Mouse (Mus musculus) midbrain, embryonic 13.5 days (tissue): ENCODE results near the gene Cmas. TPM values are rescaled to one million over a fixed set of nuclear protein-coding genes. Genes with fewer than 3 reads are reported as not detected.
A peak's percentile ranks its signal among the peaks of the same experiment; 100 is the strongest.

Experiments
- ATAC-seq: fragments of 200-750 bp; cut with Nextera tagmentation; 2 replicates; pipeline ENCODE4 v1.8.0; 2017; ENCODE audit warnings: mild to moderate bottlenecking, moderate TSS enrichment, moderate library complexity
- H3K27ac ChIP-seq: fragments of 300-500 bp; sonication (generic); 2 replicates; pipeline ENCODE4 v1.5.1; 2015; ENCODE audit warnings: inconsistent platforms, mild to moderate bottlenecking, moderate library complexity
- H3K27me3 ChIP-seq: fragments of 300-500 bp; sonication (generic); 2 replicates; pipeline ENCODE4 v1.6.1; 2015; ENCODE audit warnings: mild to moderate bottlenecking, inconsistent platforms
- H3K36me3 ChIP-seq: fragments of 300-500 bp; sonication (generic); 2 replicates; pipeline ENCODE4 v1.6.1; 2015; ENCODE audit warnings: mild to moderate bottlenecking, inconsistent platforms
- H3K4me1 ChIP-seq: fragments of 300-500 bp; sonication (generic); replicated peaks from 2 replicates; pipeline ENCODE4 v1.6.1; 2015; ENCODE audit warnings: inconsistent platforms
- H3K4me2 ChIP-seq: fragments of 300-500 bp; sonication (generic); replicated peaks from 2 replicates; pipeline ENCODE4 v1.6.1; 2015; ENCODE audit warnings: moderate library complexity, mild to moderate bottlenecking, inconsistent platforms
- H3K4me3 ChIP-seq: fragments of 300-500 bp; sonication (generic); replicated peaks from 2 replicates; pipeline ENCODE4 v1.5.1; 2015; ENCODE audit warnings: mild to moderate bottlenecking, inconsistent platforms
- H3K9ac ChIP-seq: fragments of 300-500 bp; sonication (generic); replicated peaks from 2 replicates; pipeline ENCODE4 v1.6.1; 2015; ENCODE audit warnings: mild to moderate bottlenecking, inconsistent platforms
- H3K9me3 ChIP-seq: fragments of 300-500 bp; sonication (generic); 2 replicates; pipeline ENCODE4 v1.6.1; 2016; ENCODE audit warnings: mild to moderate bottlenecking, inconsistent platforms
- WGBS: fragments of 180-500 bp; shearing (Covaris S2); methylation state at CpG from one replicate; pipeline ENCODE4 v1.1.7; 2015; 5-methylcytosine and 5-hydroxymethylcytosine counted together
- polyA plus RNA-seq: library from polyadenylated mRNA; unstranded; fragments of >200 nt; fragmentation: Nextera tagmentation; extraction: Ambion mirVana; gene quantifications from 2 replicates; pipeline ENCODE4 v1.2.1, GENCODE M21; 2015

Cmas gene
- polyA plus RNA-seq, 1 experiment from 2014 or later: 183 TPM

DNA sequence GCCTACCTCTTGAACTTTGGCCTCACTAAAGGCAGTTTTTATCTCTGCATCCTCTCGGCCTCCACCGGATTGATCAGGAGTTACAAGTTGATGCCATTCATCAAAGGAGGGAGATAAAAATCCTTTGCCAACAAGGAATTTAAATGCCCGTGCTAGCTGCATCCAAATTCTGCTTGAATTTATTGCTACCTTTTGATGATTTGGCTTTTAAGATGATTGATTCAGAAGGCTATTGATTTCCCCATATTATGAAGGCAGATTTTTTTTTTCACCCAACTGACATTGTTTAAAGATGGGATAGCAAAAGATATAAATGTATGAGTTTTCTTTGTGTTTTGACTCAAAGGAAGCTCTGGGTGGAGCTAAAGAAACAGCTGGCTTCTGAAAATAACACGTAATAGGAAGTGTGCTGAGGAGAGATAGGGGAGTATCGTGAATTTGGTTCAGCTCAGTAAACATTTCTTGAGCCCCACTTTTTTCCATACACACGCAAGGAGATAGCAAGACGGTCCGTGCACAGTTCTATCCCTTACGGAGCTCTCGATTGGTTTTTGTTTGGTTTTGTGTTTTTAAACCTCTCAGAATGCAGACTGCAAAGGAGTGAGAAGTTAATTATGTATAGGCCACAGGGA, 964 bp downstream of the Cmas start:
- peak overlapping the region; percentile 87 for H3K27ac ChIP-seq
- 48% methylated on average over 10 of the region's 10 CpGs for WGBS
- ATAC-seq: no peak

DNA sequence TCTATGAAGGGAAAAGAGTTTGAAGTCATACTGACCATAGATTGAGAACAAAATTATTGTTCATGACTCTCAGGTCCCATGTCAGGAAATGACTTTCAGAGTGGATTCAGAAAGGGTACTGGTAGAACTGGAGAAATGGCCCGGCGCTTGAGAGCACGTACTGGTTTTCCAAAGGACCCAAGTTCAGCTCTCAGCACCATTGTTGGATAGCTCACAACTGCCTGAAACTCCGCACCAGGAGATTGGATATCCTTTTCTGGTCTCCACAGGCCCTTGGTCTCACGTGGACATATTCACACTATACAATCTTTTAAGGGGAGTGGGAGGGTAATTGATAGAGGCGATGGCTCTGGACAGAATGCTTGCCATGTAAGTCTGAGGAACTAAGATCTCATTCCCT, 1.5 kb downstream of the Cmas start:
- H3K9ac ChIP-seq: peak overlapping the region; percentile 92
- peak overlapping the region; percentile 67 for H3K4me2 ChIP-seq
- peaks cover 12% of the 10 kb centered on the region for H3K36me3 ChIP-seq
- H3K4me1 ChIP-seq: peaks cover 28% of the 10 kb centered on the region
- ATAC-seq: no peak
- H3K27me3 ChIP-seq: peaks cover 12% of the 10 kb centered on the region
- no peak overlapping the region for H3K27ac ChIP-seq
- H3K4me3 ChIP-seq: peak overlapping the region; percentile 89
- no peaks in the 10 kb centered on the region for H3K9me3 ChIP-seq
- 95% methylated on average over 6 of the region's 6 CpGs for WGBS

More for the DNA sequence above, 964 bp downstream of the Cmas start:
- Histone ChIP-seq H3K36me3 (peaks cover 12% of the 10 kb centered on the region), H3K27me3 (peaks cover 14% of the 10 kb centered on the region), H3K9ac (peak overlapping the region; percentile 92), H3K4me3 (peak overlapping the region; percentile 89), H3K4me1 (peaks cover 28% of the 10 kb centered on the region), H3K9me3 (no peaks in the 10 kb centered on the region), H3K4me2 (peak overlapping the region; percentile 67)

DNA sequence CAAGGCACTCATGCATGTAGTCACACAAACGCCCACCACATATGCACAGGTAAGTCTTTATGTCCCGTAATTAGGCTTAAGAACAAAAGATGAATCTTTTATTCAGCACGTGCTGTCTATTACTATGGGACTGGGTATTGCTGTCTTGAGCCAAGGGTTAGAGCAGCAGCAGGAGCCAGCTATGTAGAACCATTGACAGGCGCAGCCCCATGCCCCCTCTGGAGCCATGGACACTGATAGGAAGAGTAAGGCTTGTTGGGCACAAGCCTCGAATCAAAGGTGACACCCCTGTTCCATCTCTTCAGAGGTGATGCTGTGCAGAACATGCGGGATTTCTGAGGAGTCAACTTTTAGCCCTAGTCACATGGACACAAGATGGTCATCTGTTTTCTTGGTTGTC, 2.1 kb downstream of the Cmas start:
- no peak overlapping the region; the same call in 1 of the 2 replicates for H3K4me3 ChIP-seq
- H3K4me1 ChIP-seq: peaks cover 28% of the 10 kb centered on the region
- no peak for ATAC-seq
- no peak overlapping the region for H3K27ac ChIP-seq
- 94% methylated on average over 6 of the region's 6 CpGs for WGBS
- peak overlapping the region; percentile 67; the same call in 1 of the 2 replicates for H3K4me2 ChIP-seq
- H3K9ac ChIP-seq: no peak overlapping the region; the same call in 1 of the 2 replicates
- peaks cover 12% of the 10 kb centered on the region for H3K36me3 ChIP-seq
- no peaks in the 10 kb centered on the region for H3K9me3 ChIP-seq
- peaks cover 10% of the 10 kb centered on the region for H3K27me3 ChIP-seq

DNA sequence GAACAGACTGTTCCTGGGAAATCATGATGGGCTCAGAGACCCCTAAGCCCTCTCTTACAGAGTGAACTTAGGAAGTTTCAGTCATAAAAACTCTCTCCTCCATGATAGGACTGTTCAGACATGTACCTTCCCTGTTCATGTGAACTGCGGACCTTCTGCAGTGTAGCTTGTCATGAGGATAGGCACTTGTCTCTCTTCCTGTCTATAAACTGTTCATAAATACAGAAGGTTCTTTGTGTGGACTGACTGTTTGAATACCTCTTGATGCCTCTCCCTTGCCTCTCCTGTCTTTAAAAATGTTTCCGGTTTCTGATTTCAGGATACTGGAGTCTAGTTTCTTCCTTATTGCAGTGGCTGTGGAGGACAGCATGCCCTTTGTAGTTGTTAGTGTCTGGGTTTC, 3.1 kb downstream of the Cmas start:
- Histone ChIP-seq H3K9ac (no peak overlapping the region), H3K27me3 (peaks cover 7% of the 10 kb centered on the region; the same call in 1 of the 2 replicates), H3K4me1 (peaks cover 28% of the 10 kb centered on the region), H3K4me2 (no peak overlapping the region), H3K4me3 (no peak overlapping the region), H3K9me3 (no peaks in the 10 kb centered on the region), H3K36me3 (peaks cover 19% of the 10 kb centered on the region), H3K27ac (no peak overlapping the region)
- 91% methylated on average over 2 of the region's 2 CpGs for WGBS
- ATAC-seq: no peak

DNA sequence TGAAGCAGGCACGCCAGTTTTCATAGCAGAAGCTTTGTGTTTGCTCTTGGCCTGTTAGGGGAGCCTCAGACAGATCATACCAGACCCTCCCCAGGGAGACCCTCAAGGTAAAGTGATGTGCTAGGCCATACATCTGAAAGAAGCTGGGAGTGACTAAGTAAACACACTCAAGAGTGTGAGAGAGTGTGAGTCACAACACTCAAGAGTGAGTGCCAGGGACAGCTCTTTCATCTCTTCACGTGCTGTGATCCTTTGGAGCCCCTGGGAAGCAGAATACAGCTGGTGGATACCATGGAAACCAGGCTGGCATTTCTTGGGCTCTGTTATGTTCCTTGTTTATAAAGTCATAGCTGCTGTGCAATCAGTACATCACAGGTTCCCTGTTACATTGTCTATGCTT, 8.4 kb downstream of the Cmas start:
- H3K36me3 ChIP-seq: peaks cover 61% of the 10 kb centered on the region
- peak; percentile 40; the same call in 1 of the 2 replicates for ATAC-seq
- H3K27me3 ChIP-seq: no peaks in the 10 kb centered on the region

DNA sequence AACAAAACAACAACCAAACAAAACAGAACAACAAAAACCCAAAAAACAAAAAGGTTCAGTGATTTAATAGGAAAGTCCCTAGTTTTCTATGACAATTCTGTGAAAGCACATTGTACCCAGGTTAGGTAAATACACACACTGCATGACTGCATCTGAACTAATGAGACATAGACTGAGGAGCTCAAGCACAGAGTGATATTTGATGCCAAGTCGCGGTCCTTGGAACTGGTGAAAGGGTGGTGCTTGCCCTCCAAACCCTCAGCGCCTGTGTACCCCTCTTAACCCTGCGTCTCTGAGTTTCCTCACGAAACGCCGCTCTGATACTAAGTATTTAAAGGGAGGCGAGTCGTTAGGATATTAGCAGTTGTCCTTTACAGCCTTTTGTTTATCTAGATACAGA, 10.8 kb downstream of the Cmas start:
- Histone ChIP-seq H3K4me1 (no peaks in the 10 kb centered on the region), H3K27ac (no peak overlapping the region), H3K4me3 (no peak overlapping the region), H3K9me3 (no peaks in the 10 kb centered on the region), H3K4me2 (no peak overlapping the region), H3K27me3 (no peaks in the 10 kb centered on the region), H3K9ac (no peak overlapping the region), H3K36me3 (peaks cover 81% of the 10 kb centered on the region)
- ATAC-seq: no peak
- WGBS: 91% methylated on average over 9 of the region's 9 CpGs

More for the DNA sequence above, 8.4 kb downstream of the Cmas start:
- Histone ChIP-seq H3K9ac (no peak overlapping the region), H3K4me2 (no peak overlapping the region), H3K9me3 (no peaks in the 10 kb centered on the region), H3K4me1 (peaks cover 5% of the 10 kb centered on the region), H3K4me3 (no peak overlapping the region), H3K27ac (no peak overlapping the region)
- 52% methylated on average over 2 of the region's 2 CpGs for WGBS

DNA sequence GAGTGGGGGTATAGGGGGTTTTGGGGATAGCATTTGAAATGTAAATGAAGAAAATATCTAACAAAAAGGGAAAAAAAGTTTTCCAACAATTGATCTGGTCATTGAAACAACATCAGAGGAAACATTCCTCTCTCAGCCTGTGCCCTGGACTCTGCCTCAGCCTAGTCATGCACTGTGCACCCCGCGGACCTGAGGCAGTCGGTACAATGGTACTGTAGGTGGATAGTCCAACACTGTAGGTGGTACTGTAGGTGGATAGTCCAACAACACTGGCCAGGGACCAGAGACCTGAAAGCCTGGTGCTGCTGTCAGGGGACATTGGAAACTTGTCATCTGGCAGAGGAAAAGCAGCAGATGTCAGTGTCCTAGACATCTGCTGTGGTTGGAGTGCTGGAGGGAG, 13.4 kb downstream of the Cmas start:
- H3K9ac ChIP-seq: no peak overlapping the region
- no peaks in the 10 kb centered on the region for H3K4me1 ChIP-seq
- peaks cover 97% of the 10 kb centered on the region for H3K36me3 ChIP-seq
- no peaks in the 10 kb centered on the region for H3K9me3 ChIP-seq
- no peaks in the 10 kb centered on the region for H3K27me3 ChIP-seq
- H3K4me3 ChIP-seq: no peak overlapping the region
- H3K4me2 ChIP-seq: no peak overlapping the region
- WGBS: 94% methylated on average over 3 of the region's 3 CpGs
- H3K27ac ChIP-seq: no peak overlapping the region
- no peak for ATAC-seq

DNA sequence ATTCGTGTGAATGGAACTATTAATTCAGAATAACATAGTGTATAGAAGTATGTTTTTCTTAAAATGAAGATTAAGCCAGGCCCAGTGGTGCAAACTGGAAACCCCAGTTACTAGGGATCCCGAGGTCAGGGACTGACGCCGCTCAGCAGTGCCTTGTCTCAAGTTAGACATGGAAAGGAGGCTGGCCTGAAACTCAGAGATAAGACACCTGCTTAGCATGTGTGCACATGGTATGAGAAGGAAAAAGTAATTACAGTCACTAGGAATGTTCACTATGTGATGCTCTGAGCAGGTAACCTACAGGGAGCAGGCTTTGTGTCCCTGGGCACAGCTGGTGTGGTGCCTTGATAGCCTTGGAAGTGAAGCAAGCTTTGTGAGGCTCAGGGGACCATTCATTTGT, 15.2 kb downstream of the Cmas start:
- no peak for ATAC-seq
- H3K36me3 ChIP-seq: peaks cover 93% of the 10 kb centered on the region

DNA sequence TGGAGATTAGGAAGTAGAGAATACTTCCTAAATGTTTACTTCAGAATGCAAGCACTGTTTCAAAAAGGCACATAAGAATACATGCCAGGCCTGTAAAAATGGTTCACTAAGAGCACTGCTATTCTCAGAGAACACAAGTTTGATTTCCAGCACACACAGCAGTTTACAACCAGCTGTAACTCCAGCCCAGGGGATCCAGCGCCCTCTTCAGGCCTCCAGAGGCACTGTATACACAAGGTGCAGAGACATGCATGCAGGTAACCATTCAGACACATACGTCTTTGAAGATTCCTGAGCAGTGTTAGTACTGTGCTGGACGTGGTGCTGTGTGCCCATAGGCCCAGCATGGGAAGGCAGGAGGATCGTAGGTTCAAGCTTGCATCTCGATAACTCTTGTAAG, 17.1 kb downstream of the Cmas start:
- no peak for ATAC-seq
- peaks cover 80% of the 10 kb centered on the region for H3K36me3 ChIP-seq
- WGBS: 95% methylated on average over 5 of the region's 5 CpGs
- H3K27me3 ChIP-seq: no peaks in the 10 kb centered on the region
- H3K9me3 ChIP-seq: no peaks in the 10 kb centered on the region
- H3K4me1 ChIP-seq: no peaks in the 10 kb centered on the region
- no peak overlapping the region for H3K27ac ChIP-seq
- H3K4me3 ChIP-seq: no peak overlapping the region
- no peak overlapping the region for H3K4me2 ChIP-seq
- H3K9ac ChIP-seq: no peak overlapping the region

More for the DNA sequence above, 15.2 kb downstream of the Cmas start:
- Histone ChIP-seq H3K4me2 (no peak overlapping the region), H3K27me3 (no peaks in the 10 kb centered on the region), H3K4me3 (no peak overlapping the region), H3K27ac (no peak overlapping the region), H3K9ac (no peak overlapping the region), H3K9me3 (no peaks in the 10 kb centered on the region), H3K4me1 (no peaks in the 10 kb centered on the region)
- 94% methylated on average over 4 of the region's 4 CpGs for WGBS

DNA sequence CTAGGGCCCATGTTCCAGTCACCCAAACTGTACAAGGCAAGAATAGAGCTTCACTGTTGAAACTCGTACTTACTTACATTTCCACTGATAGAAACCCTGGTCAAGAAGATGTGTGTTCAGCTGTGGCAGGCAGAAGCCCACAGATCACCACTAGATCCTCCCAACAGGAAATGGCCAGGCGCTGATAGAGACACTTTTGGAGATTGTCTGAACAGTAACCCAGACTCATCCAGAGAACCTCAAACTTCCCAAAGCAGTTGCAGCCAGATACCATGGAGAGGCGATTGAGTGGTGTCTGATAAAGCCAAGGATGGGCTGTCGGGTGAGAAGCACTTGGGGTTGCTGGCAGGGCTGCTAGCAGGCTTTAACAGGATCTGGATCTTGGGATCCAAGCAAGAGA, 20.4 kb downstream of the Cmas start:
- Histone ChIP-seq H3K27me3 (no peaks in the 10 kb centered on the region), H3K4me2 (no peak overlapping the region), H3K9me3 (no peaks in the 10 kb centered on the region), H3K27ac (no peak overlapping the region), H3K36me3 (peaks cover 49% of the 10 kb centered on the region), H3K4me3 (no peak overlapping the region), H3K9ac (no peak overlapping the region), H3K4me1 (peaks cover 22% of the 10 kb centered on the region)
- ATAC-seq: no peak
- 87% methylated on average over 4 of the region's 4 CpGs for WGBS

DNA sequence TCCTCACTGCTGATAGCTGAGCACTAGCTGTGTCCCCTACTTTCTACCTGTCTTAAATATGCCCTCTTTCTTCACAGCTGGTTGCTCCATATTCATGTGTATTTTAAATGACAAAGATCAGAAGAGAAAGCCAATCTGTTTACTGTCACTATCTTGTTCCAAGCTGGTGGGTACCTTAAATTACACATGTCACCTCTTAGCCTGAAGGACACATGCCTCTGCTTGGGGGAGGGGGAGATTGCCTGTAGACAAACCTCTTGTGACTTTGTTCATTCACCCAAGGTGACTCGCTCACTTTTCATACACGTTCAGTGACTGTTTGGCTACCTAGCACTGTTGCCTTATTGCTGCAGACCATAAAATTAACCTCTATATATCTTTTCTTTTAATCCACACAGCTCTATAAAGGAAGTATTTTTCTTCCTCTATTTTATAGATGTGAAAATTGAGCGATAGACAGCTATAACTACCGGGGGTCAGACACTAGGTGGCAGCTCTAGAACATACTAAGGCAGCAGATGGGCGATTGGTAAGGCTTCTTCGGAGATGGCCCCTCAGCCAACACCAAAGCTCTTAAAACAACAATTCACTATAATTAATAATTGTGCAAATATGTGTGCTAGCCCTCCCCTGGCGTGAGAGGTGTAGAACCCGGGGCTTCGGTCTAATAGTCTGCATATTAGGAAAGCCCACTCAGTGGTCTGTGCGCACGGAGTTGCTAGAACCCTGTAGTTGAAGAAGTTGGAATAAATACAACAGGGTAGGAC, 22.7 kb downstream of the Cmas start:
- Histone ChIP-seq H3K9me3 (no peaks in the 10 kb centered on the region), H3K9ac (no peak overlapping the region), H3K27me3 (no peaks in the 10 kb centered on the region), H3K36me3 (peaks cover 26% of the 10 kb centered on the region), H3K4me3 (no peak overlapping the region), H3K27ac (peak overlapping the region; percentile 49), H3K4me2 (no peak overlapping the region), H3K4me1 (peaks cover 23% of the 10 kb centered on the region)
- ATAC-seq: peak; percentile 62
- 48% methylated on average over 11 of the region's 11 CpGs for WGBS

DNA sequence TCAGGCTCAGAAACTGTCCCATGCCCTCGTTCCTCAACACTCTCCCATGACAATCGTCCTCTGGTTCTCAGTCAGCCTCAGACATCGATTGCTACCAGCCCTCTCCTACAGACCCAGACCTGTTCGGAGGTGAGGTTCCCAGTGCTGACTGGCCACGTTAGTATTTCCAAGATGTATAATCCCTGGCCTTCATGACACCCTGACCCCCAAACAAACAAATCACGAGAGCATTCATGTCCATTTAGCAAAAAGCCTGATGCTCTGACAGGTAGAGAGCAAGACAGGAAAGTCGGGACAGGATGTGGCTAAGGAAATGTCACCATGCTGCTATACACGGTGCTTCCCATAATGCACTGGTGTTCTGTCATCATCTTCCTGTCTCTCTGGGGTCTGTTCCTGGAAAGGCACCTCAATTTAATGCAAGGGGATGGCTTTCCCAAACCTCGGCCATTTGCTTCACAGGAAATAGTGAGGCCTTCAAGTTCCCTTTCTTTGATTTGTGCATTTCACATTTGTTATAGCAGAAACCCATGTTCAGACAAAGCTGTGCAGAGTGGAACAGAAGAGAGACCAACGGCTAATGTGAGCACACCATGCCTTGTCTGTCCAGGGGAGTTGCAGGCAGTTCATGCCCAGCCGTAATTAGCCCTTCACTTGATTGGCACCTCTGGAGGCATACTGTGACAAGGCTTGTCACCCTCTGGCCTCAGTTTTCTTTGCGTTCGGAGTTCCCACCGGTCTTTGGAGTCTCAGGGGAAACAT, 23.5 kb downstream of the Cmas start:
- Histone ChIP-seq H3K9ac (no peak overlapping the region), H3K36me3 (peaks cover 18% of the 10 kb centered on the region), H3K27me3 (no peaks in the 10 kb centered on the region), H3K4me3 (no peak overlapping the region), H3K4me1 (peaks cover 23% of the 10 kb centered on the region), H3K27ac (peak overlapping the region; percentile 49), H3K9me3 (no peaks in the 10 kb centered on the region), H3K4me2 (no peak overlapping the region)
- 53% methylated on average over 14 of the region's 14 CpGs for WGBS
- peak; percentile 67 for ATAC-seq
